Mouse (Mus musculus) liver, adult 2 months (tissue): Measurements from ENCODE around the gene Raly.

Experiments
- CTCF ChIP-seq: fragments of 200-500 bp; IDR thresholded peaks from 2 replicates; pipeline ENCODE4 v1.5.1; 2011; ENCODE audit warnings: low read depth, low read length, control low read depth
- POLR2A ChIP-seq: fragments of 200-500 bp; IDR thresholded peaks from 2 replicates; pipeline ENCODE4 v1.6.1; 2011; ENCODE audit warnings: low read length, control low read depth; ENCODE audit not compliant: insufficient read depth; ENCODE audit errors: extremely low read depth

GRCm38 (mm10) chr2:154836537-154836936 is 45.6 kb downstream of the Raly start:
- TF ChIP-seq POLR2A (no peak), CTCF (no peak)
